Mouse (Mus musculus) MEL (cell line): ENCODE measurements around the gene Vps26c. TPM values are rescaled to one million over a fixed set of nuclear protein-coding genes. Genes with fewer than 3 reads are reported as not detected.
A peak's percentile ranks its signal among the peaks of the same experiment; 100 is the strongest.

ENCODE experiments used
- DNase-seq: peaks from one replicate; pipeline ENCODE4 v3.0.0; 2011; ENCODE audit warnings: low read depth, low spot score
- H3K27ac ChIP-seq: 2 replicates; pipeline ENCODE4 v1.5.1; 2012; ENCODE audit warnings: low read depth, mild to moderate bottlenecking, control low read depth, low read length, moderate library complexity; ENCODE audit not compliant: control insufficient read depth
- H3K27me3 ChIP-seq, 2 experiments: fragments of 150-350 bp in 1 of 2; sonication (generic) in 1 of 2; 2 replicates each; pipeline ENCODE4 v1.6.1; 2012; ENCODE audit warnings: low read length in 2 of 2, mild to moderate bottlenecking in 2 of 2, improper control_type of control experiment in 1 of 2, moderate library complexity in 1 of 2; ENCODE audit not compliant: insufficient read depth in 2 of 2, control insufficient read depth in 1 of 2
- H3K36me3 ChIP-seq, 2 experiments: 2 replicates each; pipeline ENCODE4 v1.6.1; 2012 to 2014; ENCODE audit warnings: low read length in 2 of 2, improper control_type of control experiment in 1 of 2, inconsistent platforms in 1 of 2, mild to moderate bottlenecking in 1 of 2; ENCODE audit not compliant: insufficient read depth in 2 of 2, control insufficient read depth in 1 of 2
- H3K4me1 ChIP-seq, 2 experiments: fragments of 150-350 bp in 1 of 2; sonication (generic) in 1 of 2; 2 replicates each; pipeline ENCODE4 v1.6.1; 2012; ENCODE audit warnings: low read length in 2 of 2, improper control_type of control experiment in 1 of 2, mild to moderate bottlenecking in 1 of 2; ENCODE audit not compliant: insufficient read depth in 2 of 2, control insufficient read depth in 1 of 2
- H3K4me3 ChIP-seq, 2 experiments: fragments of 150-350 bp in 1 of 2; sonication (generic) in 1 of 2; 2 replicates each; pipeline ENCODE4 v1.5.1; 2012; ENCODE audit warnings: low read depth in 2 of 2, low read length in 2 of 2, mild to moderate bottlenecking in 2 of 2, moderate library complexity in 2 of 2, control low read depth in 1 of 2, improper control_type of control experiment in 1 of 2; ENCODE audit not compliant: control insufficient read depth in 1 of 2, insufficient read depth in 1 of 2
- H3K79me2 ChIP-seq: 2 replicates; pipeline ENCODE4 v1.6.1; 2012; ENCODE audit warnings: mild to moderate bottlenecking, low read length, moderate library complexity; ENCODE audit not compliant: control insufficient read depth, poor library complexity, insufficient read depth
- H3K9ac ChIP-seq: 2 replicates; pipeline ENCODE4 v1.6.1; 2012; ENCODE audit warnings: low read depth, mild to moderate bottlenecking, control low read depth, low read length, moderate library complexity; ENCODE audit not compliant: control insufficient read depth, poor library complexity, severe bottlenecking
- H3K9me3 ChIP-seq: fragments of 150-350 bp; sonication (generic); replicated peaks from 2 replicates; pipeline ENCODE4 v1.6.1; 2012; ENCODE audit warnings: mild to moderate bottlenecking, low read length, improper control_type of control experiment, moderate library complexity; ENCODE audit not compliant: insufficient read depth
- BHLHE40 ChIP-seq: IDR thresholded peaks from 2 replicates; pipeline ENCODE4 v1.6.1; 2012; ENCODE audit warnings: low read depth, mild to moderate bottlenecking, inconsistent platforms, low read length, improper control_type of control experiment, borderline replicate concordance
- CHD1 ChIP-seq: IDR thresholded peaks from 2 replicates; pipeline ENCODE4 v1.6.1; 2012; ENCODE audit warnings: low read depth, mild to moderate bottlenecking, inconsistent platforms, low read length, improper control_type of control experiment
- CHD2 ChIP-seq: IDR thresholded peaks from 2 replicates; pipeline ENCODE4 v1.6.1; 2011; ENCODE audit warnings: low read length, improper control_type of control experiment
- CTCF ChIP-seq, 3 experiments: IDR thresholded peaks in 2 of 3; conservative IDR thresholded peaks in 1 of 3; 2 replicates each; pipeline ENCODE4 v1.5.1; 2011 to 2012; ENCODE audit warnings: low read length in 3 of 3, low read depth in 2 of 3, mild to moderate bottlenecking in 2 of 3, improper control_type of control experiment in 1 of 3, inconsistent platforms in 1 of 3, mixed read lengths in 1 of 3, moderate library complexity in 1 of 3; ENCODE audit not compliant: control insufficient read depth in 1 of 3, insufficient read depth in 1 of 3, poor library complexity in 1 of 3, severe bottlenecking in 1 of 3
- E2F4 ChIP-seq: IDR thresholded peaks from 2 replicates; pipeline ENCODE4 v1.6.1; 2011; ENCODE audit warnings: low read depth, low read length, improper control_type of control experiment, borderline replicate concordance
- EP300 ChIP-seq, 2 experiments: IDR thresholded peaks; 2 replicates each; pipeline ENCODE4 v1.6.1; 2011; ENCODE audit warnings: improper control_type of control experiment in 2 of 2, low read length in 2 of 2, low read depth in 1 of 2, mild to moderate bottlenecking in 1 of 2
- ETS1 ChIP-seq: IDR thresholded peaks from 2 replicates; pipeline ENCODE4 v1.6.1; 2012; ENCODE audit warnings: low read depth, mild to moderate bottlenecking, inconsistent platforms, low read length, improper control_type of control experiment, moderate library complexity
- GABPA ChIP-seq: IDR thresholded peaks from 2 replicates; pipeline ENCODE4 v1.6.1; 2012; ENCODE audit warnings: low read depth, mild to moderate bottlenecking, inconsistent platforms, low read length, improper control_type of control experiment, moderate library complexity
- GATA1 ChIP-seq: IDR thresholded peaks from 2 replicates; pipeline ENCODE4 v1.6.1; 2011; ENCODE audit warnings: low read depth, low read length, improper control_type of control experiment
- HCFC1 ChIP-seq: IDR thresholded peaks from 2 replicates; pipeline ENCODE4 v1.6.1; 2012; ENCODE audit warnings: low read depth, mild to moderate bottlenecking, inconsistent platforms, low read length, improper control_type of control experiment, moderate library complexity
- JUND ChIP-seq: IDR thresholded peaks from 2 replicates; pipeline ENCODE4 v1.6.1; 2011; ENCODE audit warnings: low read depth, mild to moderate bottlenecking, improper control_type of control experiment, low read length
- KAT2A ChIP-seq: conservative IDR thresholded peaks from 2 replicates; pipeline ENCODE4 v1.6.1; 2012; ENCODE audit warnings: low read depth, low read length, improper control_type of control experiment, inconsistent platforms
- MAX ChIP-seq: IDR thresholded peaks from 2 replicates; pipeline ENCODE4 v1.6.1; 2011; ENCODE audit warnings: low read length, improper control_type of control experiment
- MAZ ChIP-seq: IDR thresholded peaks from 2 replicates; pipeline ENCODE4 v1.6.1; 2012; ENCODE audit warnings: low read depth, mild to moderate bottlenecking, inconsistent platforms, low read length, improper control_type of control experiment
- MEF2A ChIP-seq: IDR thresholded peaks from 2 replicates; pipeline ENCODE4 v1.6.1; 2014; ENCODE audit warnings: low read depth, mild to moderate bottlenecking, inconsistent platforms, low read length, improper control_type of control experiment; ENCODE audit not compliant: poor library complexity, insufficient replicate concordance, severe bottlenecking; ENCODE audit errors: extremely low read depth
- MXI1 ChIP-seq: IDR thresholded peaks from 2 replicates; pipeline ENCODE4 v1.6.1; 2011; ENCODE audit warnings: mild to moderate bottlenecking, low read depth, low read length, improper control_type of control experiment
- MYB ChIP-seq: IDR thresholded peaks from 2 replicates; pipeline ENCODE4 v1.6.1; 2011; ENCODE audit warnings: mild to moderate bottlenecking, low read depth, low read length, improper control_type of control experiment
- MYC ChIP-seq: IDR thresholded peaks from 2 replicates; pipeline ENCODE4 v1.6.1; 2011; ENCODE audit warnings: low read depth, mild to moderate bottlenecking, low read length, improper control_type of control experiment, moderate library complexity
- NELFE ChIP-seq: IDR thresholded peaks from 2 replicates; pipeline ENCODE4 v1.6.1; 2011; ENCODE audit warnings: low read depth, low read length, improper control_type of control experiment
- NRF1 ChIP-seq: IDR thresholded peaks from 2 replicates; pipeline ENCODE4 v1.6.1; 2014; ENCODE audit warnings: low read depth, mild to moderate bottlenecking, inconsistent platforms, low read length, improper control_type of control experiment, moderate library complexity; ENCODE audit not compliant: poor library complexity, insufficient read depth, severe bottlenecking
- POLR2AphosphoS2 ChIP-seq: IDR thresholded peaks from 2 replicates; pipeline ENCODE4 v1.6.1; 2011; ENCODE audit warnings: low read length, improper control_type of control experiment
- POLR2AphosphoS5 ChIP-seq: IDR thresholded peaks from 2 replicates; pipeline ENCODE4 v1.6.1; 2012; ENCODE audit warnings: low read depth, borderline replicate concordance, mild to moderate bottlenecking, inconsistent platforms, low read length, moderate library complexity, mixed read lengths
- RAD21 ChIP-seq: IDR thresholded peaks from 2 replicates; pipeline ENCODE4 v1.6.1; 2011; ENCODE audit warnings: mild to moderate bottlenecking, low read depth, low read length, improper control_type of control experiment
- RCOR1 ChIP-seq: IDR thresholded peaks from 2 replicates; pipeline ENCODE4 v1.6.1; 2012; ENCODE audit warnings: low read depth, mild to moderate bottlenecking, inconsistent platforms, low read length, improper control_type of control experiment
- SIN3A ChIP-seq: IDR thresholded peaks from 2 replicates; pipeline ENCODE4 v1.6.1; 2012; ENCODE audit warnings: low read length, improper control_type of control experiment, inconsistent platforms
- SMC3 ChIP-seq: IDR thresholded peaks from 2 replicates; pipeline ENCODE4 v1.6.1; 2011; ENCODE audit warnings: low read depth, low read length, improper control_type of control experiment
- TAL1 ChIP-seq: IDR thresholded peaks from 2 replicates; pipeline ENCODE4 v1.6.1; 2012; ENCODE audit warnings: mild to moderate bottlenecking, inconsistent platforms, low read length, moderate library complexity, mixed read lengths
- TBP ChIP-seq: IDR thresholded peaks from 2 replicates; pipeline ENCODE4 v1.8.0; 2011; ENCODE audit warnings: low read depth, low read length, improper control_type of control experiment
- TCF12 ChIP-seq: IDR thresholded peaks from 2 replicates; pipeline ENCODE4 v1.6.1; 2014; ENCODE audit warnings: low read depth, mild to moderate bottlenecking, inconsistent platforms, low read length, improper control_type of control experiment, moderate library complexity
- UBTF ChIP-seq: IDR thresholded peaks from 2 replicates; pipeline ENCODE4 v1.6.1; 2012; ENCODE audit warnings: low read depth, mild to moderate bottlenecking, inconsistent platforms, low read length, improper control_type of control experiment, moderate library complexity, borderline replicate concordance; ENCODE audit not compliant: insufficient read depth
- USF1 ChIP-seq: IDR thresholded peaks from 2 replicates; pipeline ENCODE4 v1.6.1; 2014; ENCODE audit warnings: low read depth, mild to moderate bottlenecking, inconsistent platforms, low read length, improper control_type of control experiment, moderate library complexity
- USF2 ChIP-seq, 2 experiments: IDR thresholded peaks; 2 replicates each; pipeline ENCODE4 v1.6.1; 2011 to 2012; ENCODE audit warnings: improper control_type of control experiment in 2 of 2, low read length in 2 of 2, borderline replicate concordance in 1 of 2, inconsistent platforms in 1 of 2, low read depth in 1 of 2, mild to moderate bottlenecking in 1 of 2; ENCODE audit not compliant: insufficient read depth in 1 of 2
- ZC3H11A ChIP-seq: IDR thresholded peaks from 2 replicates; pipeline ENCODE4 v1.6.1; 2012; ENCODE audit warnings: low read depth, mild to moderate bottlenecking, inconsistent platforms, low read length, improper control_type of control experiment
- ZKSCAN1 ChIP-seq: IDR thresholded peaks from 2 replicates; pipeline ENCODE4 v1.6.1; 2012; ENCODE audit warnings: low read depth, mild to moderate bottlenecking, inconsistent platforms, low read length, improper control_type of control experiment, moderate library complexity
- ZNF384 ChIP-seq: IDR thresholded peaks from 2 replicates; pipeline ENCODE4 v1.6.1; 2012; ENCODE audit warnings: low read depth, mild to moderate bottlenecking, inconsistent platforms, low read length, improper control_type of control experiment
- polyA plus RNA-seq, 2 experiments: library from polyadenylated mRNA; stranded (reverse) in 1 of 2; unstranded in 1 of 2; fragments of >175 nt in 1 of 2; fragments of >200 nt in 1 of 2; gene quantifications; 2 replicates each; pipeline versions ENCODE4 v1.2.1 to v1.2.4; 2012; ENCODE audit warnings: low replicate concordance in 2 of 2, low read depth in 1 of 2; ENCODE audit not compliant: insufficient read length in 2 of 2, insufficient read depth in 1 of 2, missing spikeins in 1 of 2
- total RNA-seq: library from RNA; depleted of rRNA; stranded (reverse); fragments of 300-350 nt; gene quantifications from 2 replicates; pipeline ENCODE4 v1.2.3, GENCODE M21; 2012

Gene Vps26c
- total and polyA plus RNA-seq, 3 experiments, result 20.9 to 23.7 TPM; not detected in 1

- Histone ChIP-seq H3K9ac (peak overlapping the region; percentile 92), H3K36me3 (peaks cover 0 to 22% of the 10 kb centered on the region in 2 experiments; a peak in 2 of 4 replicates), H3K4me3 (peak overlapping the region; percentile 85), H3K9me3 (no peaks in the 10 kb centered on the region), H3K27ac (peak overlapping the region; percentile 94), H3K27me3 (peaks cover 3 to 5% of the 10 kb centered on the region in 2 experiments; a peak in 3 of 4 replicates), H3K79me2 (peaks cover 41% of the 10 kb centered on the region), H3K4me1 (peaks cover 4 to 17% of the 10 kb centered on the region in 2 experiments; a peak in 2 of 4 replicates)
- peak; percentile 77 for DNase-seq
- TF ChIP-seq MEF2A (no peak), UBTF (no peak; the same call in 1 of the 2 replicates), EP300 (IDR thresholded peaks at IDR 0.05; ENCODE audit: low read depth in 1 of 2, low read length in 2 of 2) (no peak), ETS1 (0 out of 2 replicates have a peak, but pooled peaks have one; percentile 37), TCF12 (0 out of 2 replicates have a peak, but pooled peaks have one; percentile 33), SIN3A (peak; percentile 17; the same call in 1 of the 2 replicates), RAD21 (no peak), NRF1 (0 out of 2 replicates have a peak, but pooled peaks have one; percentile 36), KAT2A (no peak), ZKSCAN1 (no peak), USF2 (IDR thresholded peaks at IDR 0.05; ENCODE audit: borderline replicate concordance in 1 of 2, insufficient read depth in 1 of 2, low read depth in 1 of 2, low read length in 2 of 2) (no peak), MYC (no peak), ZNF384 (no peak), MYB (no peak), HCFC1 (no peak), NELFE (peak; percentile 57; the same call in 1 of the 2 replicates), RCOR1 (no peak), BHLHE40 (no peak), TAL1 (no peak), POLR2AphosphoS2 (no peak), MXI1 (no peak), MAZ (no peak), GATA1 (no peak), E2F4 (no peak), CTCF (IDR thresholded peaks at IDR 0.05 in 2 of 3, conservative IDR thresholded peaks at IDR 0.05 in 1 of 3; ENCODE audit: control insufficient read depth in 1 of 3, insufficient read depth in 1 of 3, low read depth in 2 of 3, low read length in 3 of 3, poor library complexity in 1 of 3, severe bottlenecking in 1 of 3) (no peak), TBP (no peak), GABPA (no peak), CHD2 (no peak), MAX (no peak), SMC3 (no peak), JUND (no peak), POLR2AphosphoS5 (no peak), ZC3H11A (no peak), CHD1 (no peak), USF1 (no peak)
These were observed 42.0 kb upstream of the Vps26c start for GRCm38 (mm10) chr16:94568335-94569228.
